Mouse (Mus musculus) gastrocnemius, postnatal 14 days (tissue): ENCODE results near the gene Dusp1. TPM values are rescaled to one million over a fixed set of nuclear protein-coding genes. Genes with fewer than 3 reads are reported as not detected.

ENCODE experiments used
- DNase-seq: peaks from one replicate; pipeline ENCODE4 v3.0.0; 2021; ENCODE audit warnings: mixed read lengths
- intact Hi-C: fragments of 180-260 bp; cut with DNase I; formaldehyde crosslinking; loops from one replicate; pipeline ENCODE4 v1.15.1; 2025; ENCODE audit warnings: low total_unique reads
- total RNA-seq, 2 experiments: library from RNA; stranded (reverse); gene quantifications; 2 replicates each; pipeline ENCODE4 v1.2.3; 2021

The Dusp1 gene
- total RNA-seq, 2 experiments from 2014 or later, result 30.8 to 77.9 TPM

GRCm38 (mm10) chr17:26533871-26534372 is 28.0 kb downstream of the Dusp1 start:
- intact Hi-C loops, result no loop called here
- DNase-seq, result no peak

DNA sequence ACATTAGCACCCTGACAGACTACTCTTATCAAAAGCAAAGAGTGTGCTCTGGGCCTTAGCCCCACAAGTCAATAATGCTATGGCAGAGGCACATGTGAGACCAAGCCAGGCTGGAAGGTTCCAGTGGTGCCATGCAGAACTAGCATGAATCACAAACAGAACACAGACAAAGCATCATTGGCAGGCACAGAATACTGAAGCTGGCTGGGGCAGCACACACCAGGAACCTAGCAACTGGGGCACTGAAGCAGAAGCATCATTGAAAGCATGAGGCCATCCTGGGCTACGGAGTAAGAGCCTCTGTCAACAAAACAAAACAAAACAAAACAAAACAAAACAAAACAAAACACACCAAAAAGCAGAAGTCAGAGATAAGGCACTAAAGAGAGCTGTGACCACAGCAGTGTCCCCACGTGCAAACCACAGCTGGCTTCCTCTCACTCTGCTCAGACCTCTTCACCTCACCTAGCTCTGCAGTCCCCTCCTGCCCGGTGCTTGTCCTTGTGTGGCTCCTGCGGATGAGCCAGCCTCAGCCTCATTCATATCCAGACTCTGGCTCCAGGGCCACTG is 29.4 kb downstream of the Dusp1 start:
- intact Hi-C loops, result no loop called here
- no peak for DNase-seq

DNA sequence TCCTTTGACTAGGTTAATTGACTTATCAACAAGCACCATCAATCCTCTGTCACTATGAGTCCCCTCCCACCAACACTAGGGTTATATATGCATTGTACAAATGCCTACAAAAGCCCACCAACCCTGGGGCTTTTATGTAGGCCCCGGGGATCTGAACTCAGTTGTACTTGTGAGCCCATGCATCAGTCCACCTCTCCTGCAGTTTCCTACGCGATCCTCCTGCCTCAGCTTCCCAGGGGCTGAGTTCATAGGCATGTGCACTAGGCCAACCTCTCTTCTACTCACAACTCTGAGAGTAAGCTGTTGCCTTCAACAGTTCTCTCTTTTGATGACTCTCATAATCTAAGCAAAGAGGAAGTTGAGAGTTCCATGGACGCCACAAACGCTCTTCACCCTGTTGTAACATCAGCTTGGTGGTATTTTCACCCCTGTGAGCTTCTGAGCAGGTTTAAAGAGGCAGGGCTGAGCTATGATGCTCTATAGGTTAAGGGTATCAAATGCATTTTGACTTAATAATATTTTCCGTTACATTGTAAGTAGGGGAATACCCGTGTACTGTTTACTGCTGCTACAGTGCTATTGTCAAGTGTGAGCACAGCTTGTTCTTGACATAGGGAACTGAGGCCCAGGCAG is 30.4 kb downstream of the Dusp1 start:
- intact Hi-C loops, result no loop called here
- no peak for DNase-seq

DNA sequence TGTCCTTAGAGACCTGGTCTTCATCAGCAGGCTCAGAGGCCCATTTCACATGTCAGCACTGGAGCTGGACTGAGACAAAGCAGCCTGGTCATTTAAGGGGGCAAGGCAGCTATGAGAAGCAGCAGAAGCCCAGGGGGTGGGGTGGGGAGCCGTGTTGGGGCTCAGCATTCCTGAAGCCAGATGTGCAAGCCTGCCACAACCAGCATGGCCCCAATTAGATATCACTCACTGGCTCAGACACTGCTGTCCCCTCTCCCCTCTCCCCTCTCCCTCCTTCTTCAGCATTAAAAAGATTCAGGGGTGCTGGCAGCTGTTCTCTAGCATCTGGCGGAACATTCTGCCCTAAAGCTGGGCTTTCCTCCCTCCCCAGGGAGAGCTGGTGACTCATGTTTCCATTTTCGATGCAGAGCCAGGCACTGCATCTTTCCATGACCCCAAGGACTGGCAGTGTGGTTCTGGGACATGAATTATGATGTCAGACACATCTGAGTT is 31.3 kb downstream of the Dusp1 start:
- intact Hi-C loops, result no loop called here
- peak; percentile 83 for DNase-seq

- peak; percentile 60 for DNase-seq
- intact Hi-C loops, result no loop called here
Observed at GRCm38 (mm10) chr17:26529791-26530241, 32.1 kb downstream of the Dusp1 start.

GRCm38 (mm10) chr17:26528751-26529150 is 33.2 kb downstream of the Dusp1 start:
- intact Hi-C loops, result no loop called here
- DNase-seq, result no peak

- DNase-seq, result no peak
Observed at GRCm38 (mm10) chr17:26527291-26527690, 34.6 kb downstream of the Dusp1 start.

DNA sequence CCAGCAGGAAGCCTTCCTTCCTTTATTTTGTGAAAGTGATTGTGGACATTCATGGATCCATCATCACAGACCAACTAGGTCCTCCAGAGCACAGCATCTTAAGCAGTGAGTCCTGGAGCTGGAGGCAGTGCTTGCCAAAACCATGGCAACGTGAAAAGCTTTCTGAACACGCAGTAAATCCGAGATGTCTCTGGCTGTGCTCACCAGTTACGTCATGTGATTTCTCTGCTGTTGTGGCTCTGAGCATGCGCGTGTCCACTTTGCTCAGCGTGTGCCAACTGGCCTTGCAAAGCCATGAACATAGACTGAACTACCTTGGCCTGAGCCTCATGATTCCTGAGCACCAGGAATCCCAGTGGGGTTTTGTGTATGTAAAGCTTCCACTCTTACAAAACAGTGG is 36.6 kb downstream of the Dusp1 start:
- DNase-seq, result peak; percentile 70
- intact Hi-C loops, result no loop called here

More at GRCm38 (mm10) chr17:26527291-26527690, 34.6 kb downstream of the Dusp1 start:
- intact Hi-C loops, result no loop called here

- no peak for DNase-seq
- intact Hi-C loops, result no loop called here
Observed at GRCm38 (mm10) chr17:26524801-26525200, 37.1 kb downstream of the Dusp1 start.

DNA sequence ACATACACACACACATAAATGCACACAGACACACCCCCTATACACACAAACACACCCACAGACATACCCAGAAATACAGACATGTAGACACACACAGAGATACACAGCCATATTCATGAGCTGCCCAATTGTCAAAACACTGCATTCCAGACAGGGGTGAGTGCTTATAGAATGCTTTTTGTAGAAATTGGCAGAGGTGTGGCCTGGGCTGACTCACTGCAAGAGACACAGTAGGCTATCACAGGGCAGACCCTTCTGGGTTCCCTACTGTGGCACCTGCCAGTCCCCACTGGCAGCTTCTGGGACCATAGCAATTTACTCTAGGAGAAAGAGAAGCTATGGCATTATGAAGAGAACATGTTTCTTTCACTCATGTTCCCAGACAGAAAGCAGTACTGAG is 37.6 kb downstream of the Dusp1 start:
- no peak for DNase-seq
- intact Hi-C loops, result no loop called here

- intact Hi-C loops, result no loop called here
- no peak for DNase-seq
Observed at GRCm38 (mm10) chr17:26522711-26523110, 39.2 kb downstream of the Dusp1 start.

GRCm38 (mm10) chr17:26518306-26518705 is 43.6 kb downstream of the Dusp1 start:
- intact Hi-C loops, result loop anchor here (10.0 kb wide), 1 partner anchor 56 kb away; no protein-coding TSS in a partner anchor
- no peak for DNase-seq

- no peak for DNase-seq
- intact Hi-C loops, result loop anchor here (10.0 kb wide), 1 partner anchor 59 kb away; no protein-coding TSS in a partner anchor
Observed at GRCm38 (mm10) chr17:26515675-26516074, 46.3 kb downstream of the Dusp1 start.

- intact Hi-C loops, result loop anchor here (10.0 kb wide), 1 partner anchor 60 kb away; no protein-coding TSS in a partner anchor
- no peak for DNase-seq
Observed at GRCm38 (mm10) chr17:26514581-26515030, 47.3 kb downstream of the Dusp1 start.

GRCm38 (mm10) chr17:26513459-26514290 is 48.3 kb downstream of the Dusp1 start:
- intact Hi-C loops, result loop anchor here (10.0 kb wide), 1 partner anchor 61 kb away; no protein-coding TSS in a partner anchor
- DNase-seq, result no peak

DNA sequence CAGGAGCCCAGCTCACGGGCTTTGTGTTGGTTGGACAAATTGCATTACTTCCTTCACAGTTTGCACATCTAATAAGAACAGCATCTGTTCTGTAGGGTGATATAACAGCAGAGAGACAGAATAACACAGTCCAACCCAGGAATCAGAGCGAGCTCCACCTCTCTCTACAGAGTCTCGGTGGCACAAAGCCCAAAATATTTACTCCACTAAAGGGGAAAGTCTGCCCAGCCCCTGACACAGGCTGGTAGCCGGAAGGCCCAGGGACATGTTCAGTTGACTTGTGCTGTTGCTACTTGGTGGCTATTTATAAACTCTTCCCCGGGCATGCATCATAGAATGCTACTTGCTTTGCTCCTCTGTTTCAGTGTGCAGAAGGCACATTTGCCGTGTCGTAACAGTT is 49.0 kb downstream of the Dusp1 start:
- intact Hi-C loops, result loop anchor here (10.0 kb wide), 1 partner anchor 62 kb away; no protein-coding TSS in a partner anchor
- DNase-seq, result no peak

DNA sequence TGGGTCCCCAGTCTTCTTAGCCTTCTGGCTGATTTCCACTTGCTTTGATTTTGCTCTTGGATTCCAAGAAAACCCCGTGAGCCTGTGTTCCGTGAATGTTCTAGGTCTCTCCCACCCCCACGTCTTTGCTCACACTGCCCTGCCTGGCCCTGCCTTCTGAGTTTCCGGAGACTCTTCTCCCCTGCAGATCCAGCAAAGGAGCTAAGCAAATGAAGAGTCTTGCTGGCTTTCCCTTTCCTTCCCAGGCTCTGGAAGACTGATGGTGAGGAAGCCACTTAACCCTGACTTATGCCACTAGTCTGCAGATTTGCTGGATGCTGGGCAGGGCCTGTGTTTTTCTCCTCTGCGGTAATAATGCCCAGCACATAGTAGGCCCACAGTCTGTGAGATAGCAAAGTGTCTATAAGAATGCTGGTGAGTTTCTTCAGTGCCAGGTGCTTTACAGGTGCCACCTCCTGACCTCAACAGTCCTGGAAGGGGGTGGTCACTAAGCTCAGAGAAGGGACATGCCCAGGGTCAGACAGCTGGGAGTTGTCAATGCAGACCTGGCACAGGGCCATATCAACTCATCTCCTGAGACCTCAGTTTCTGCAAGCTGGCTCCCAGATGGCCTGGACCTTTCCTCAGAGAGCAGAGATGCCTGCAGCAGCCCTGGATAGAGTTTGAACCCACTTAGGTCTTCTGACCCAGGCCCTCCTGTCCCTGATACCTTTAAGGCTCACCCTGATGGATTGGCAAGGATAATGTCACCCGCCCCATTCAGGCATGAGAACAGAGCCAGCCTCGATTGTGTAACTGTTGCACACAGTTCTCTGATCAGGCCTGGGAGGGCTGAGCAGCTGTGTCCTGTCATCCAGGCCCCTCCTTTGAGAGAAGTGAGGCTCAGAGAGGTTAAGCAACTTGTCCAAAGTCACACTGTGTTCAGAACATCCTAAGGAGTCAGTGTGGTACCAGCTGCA is 49.8 kb downstream of the Dusp1 start:
- intact Hi-C loops, result loop anchor here (10.0 kb wide), 1 partner anchor 63 kb away; no protein-coding TSS in a partner anchor
- DNase-seq, result no peak

GRCm38 (mm10) chr17:26511256-26511655 is 50.7 kb downstream of the Dusp1 start:
- intact Hi-C loops, result loop anchor here (10.0 kb wide), 1 partner anchor 64 kb away; no protein-coding TSS in a partner anchor
- DNase-seq, result no peak
